Mouse (Mus musculus) embryonic fibroblast, embryonic 13.5 days (primary cell): Measurements from ENCODE around the gene Tnfrsf21.

Experiments used
- CTCF ChIP-seq: IDR thresholded peaks from 2 replicates; pipeline ENCODE4 v1.5.1; 2011; ENCODE audit warnings: mild to moderate bottlenecking, control low read depth, low read length, moderate library complexity, borderline replicate concordance; ENCODE audit not compliant: insufficient read depth
- POLR2A ChIP-seq: IDR thresholded peaks from 2 replicates; pipeline ENCODE4 v1.6.1; 2011; ENCODE audit warnings: low read depth, mild to moderate bottlenecking, control low read depth, low read length, moderate library complexity

DNA sequence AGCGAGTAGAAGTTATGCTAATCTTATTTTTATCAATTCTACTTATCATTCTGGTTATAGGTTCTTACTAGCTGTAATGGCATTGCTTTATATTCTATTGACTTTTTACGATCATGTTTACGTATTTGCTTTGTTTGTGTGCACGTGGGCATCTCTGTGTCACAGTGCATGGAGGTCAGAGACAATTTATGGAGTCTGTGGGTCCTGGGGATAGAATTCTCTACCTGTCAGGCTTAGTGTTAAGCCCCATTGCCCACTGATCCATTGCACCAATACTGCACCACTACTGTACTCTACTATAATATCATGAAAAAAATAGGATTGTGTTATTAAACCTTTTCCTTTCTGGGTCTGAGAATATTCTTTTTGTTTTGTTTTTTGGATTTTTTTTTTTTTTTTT, 10.4 kb downstream of the Tnfrsf21 start:
- TF ChIP-seq POLR2A (no peak), CTCF (no peak)
